In the genomic region with DNA sequence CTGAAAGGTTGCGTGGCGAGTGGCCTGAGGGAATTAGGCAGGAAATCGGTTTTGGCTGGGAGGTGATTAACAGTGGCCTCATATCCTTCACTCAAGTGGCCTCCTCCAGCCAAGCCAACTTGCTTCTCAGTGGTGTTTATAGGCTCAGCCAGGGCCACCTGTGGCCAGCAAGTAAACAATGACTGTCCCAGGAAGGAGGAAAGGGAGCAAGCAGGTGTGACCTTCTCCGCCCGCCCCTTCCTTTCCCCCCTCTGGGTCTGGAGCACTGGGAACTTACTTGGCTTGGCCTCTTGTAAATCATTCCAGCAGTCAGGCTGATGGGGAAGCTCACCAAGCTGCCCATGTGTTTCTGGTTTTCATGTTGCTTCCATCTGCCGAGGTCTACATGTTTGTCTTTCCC, we compare ENCODE assay signal across 13 mouse cellular contexts. TPM values are rescaled to one million over a fixed set of nuclear protein-coding genes. Genes with fewer than 3 reads are reported as not detected.
DNase-seq lines count a peak whose midpoint lies in the region; ATAC-seq and TF ChIP-seq lines count a peak whose summit lies in the region.
"Had no signal": no experiment of that assay in that cellular context is flagged by ENCODE, and none has a peak within 500 bp of the region (broad histone marks: within the 10 kb centered on the region; RNA-seq: fewer than 3 reads in every experiment).

No protein-coding gene starts in this region.

- peak; percentile 67 to 79 for DNase-seq in heart, adult 18-20 months
- DNase-seq in midbrain, postnatal 0 days (ENCODE audit: low spot score): no peak
- no peak for DNase-seq in midbrain, embryonic 11.5 days (ENCODE audit: low spot score, missing footprints)
- peak; percentile 76 for DNase-seq in gastrocnemius, postnatal 25 days
- no peak for DNase-seq in spleen, postnatal 4 days (ENCODE audit: low spot score in 2 of 2)
- DNase-seq in left cerebral cortex, adult 18-20 months (ENCODE audit: low spot score in 2 of 2): no peak
- DNase-seq: forebrain, postnatal 0 days; right cerebral cortex, adult 18-20 months had no signal

- no peaks in the 10 kb centered on the region for H3K9me3 ChIP-seq in heart, embryonic 11.5 days (replicated peaks; ENCODE audit: control insufficient read depth, low read length)
- no peaks in the 10 kb centered on the region for H3K9me3 ChIP-seq in midbrain, postnatal 0 days (ENCODE audit: low read length)
- H3K9me3 ChIP-seq in midbrain, embryonic 11.5 days (ENCODE audit: control insufficient read depth, low read length): no peaks in the 10 kb centered on the region
- H3K9me3 ChIP-seq: neural tube, embryonic 12.5 days had no signal

- ATAC-seq in heart, embryonic 11.5 days (replicated peaks; ENCODE audit: insufficient number of reproducible peaks, low FRiP score, low TSS enrichment): no peak
- ATAC-seq in midbrain, postnatal 0 days (ENCODE audit: low FRiP score): no peak
- no peak for ATAC-seq in midbrain, embryonic 11.5 days (ENCODE audit: low FRiP score)
- ATAC-seq: intestine, embryonic 16.5 days; Patski had no signal

- no peaks in the 10 kb centered on the region for H3K4me1 ChIP-seq in heart, embryonic 11.5 days (ENCODE audit: control insufficient read depth, insufficient read depth, low read length)
- no peaks in the 10 kb centered on the region for H3K4me1 ChIP-seq in midbrain, postnatal 0 days (ENCODE audit: insufficient read depth, low read length)
- no peaks in the 10 kb centered on the region for H3K4me1 ChIP-seq in midbrain, embryonic 11.5 days (ENCODE audit: control insufficient read depth, insufficient read depth, low read length)
- H3K4me1 ChIP-seq: neural tube, embryonic 12.5 days had no signal

- WGBS in heart, embryonic 11.5 days (ENCODE audit: insufficient replicate concordance): 83% methylated on average over 6 of the region's 6 CpGs
- 90% methylated on average over 6 of the region's 6 CpGs for WGBS in midbrain, postnatal 0 days
- 78% methylated on average over 6 of the region's 6 CpGs for WGBS in midbrain, embryonic 11.5 days

- H3K4me2 ChIP-seq in heart, embryonic 11.5 days: no peak overlapping the region
- no peak overlapping the region for H3K4me2 ChIP-seq in midbrain, postnatal 0 days (ENCODE audit: low read depth, low read length, poor library complexity, severe bottlenecking)
- no peak overlapping the region for H3K4me2 ChIP-seq in midbrain, embryonic 11.5 days
- H3K4me2 ChIP-seq: neural tube, embryonic 12.5 days had no signal

- H3K36me3 ChIP-seq in heart, embryonic 11.5 days (ENCODE audit: control insufficient read depth, insufficient read depth, low read length): peaks cover 30% of the 10 kb centered on the region
- H3K36me3 ChIP-seq in midbrain, postnatal 0 days (ENCODE audit: insufficient read depth, low read length): peaks cover 6% of the 10 kb centered on the region
- no peaks in the 10 kb centered on the region for H3K36me3 ChIP-seq in midbrain, embryonic 11.5 days (ENCODE audit: control insufficient read depth, insufficient read depth, low read length)

- TF ChIP-seq CTCF in midbrain, postnatal 0 days (IDR thresholded peaks at IDR 0.05): no peak

- H3K27ac ChIP-seq in heart, embryonic 11.5 days (ENCODE audit: low read depth, low read length): no peak overlapping the region
- H3K27ac ChIP-seq in midbrain, postnatal 0 days (ENCODE audit: low read depth, low read length): 0 out of 2 replicates have a peak overlapping the region, but pooled peaks have one; percentile 27
- no peak overlapping the region for H3K27ac ChIP-seq in midbrain, embryonic 11.5 days (ENCODE audit: low read depth, low read length)
- H3K27ac ChIP-seq: liver, embryonic 14.5 days; neural tube, embryonic 12.5 days had no signal

- no peak overlapping the region for H3K9ac ChIP-seq in heart, embryonic 11.5 days (ENCODE audit: low read depth, low read length)
- no peak overlapping the region for H3K9ac ChIP-seq in midbrain, postnatal 0 days (replicated peaks; ENCODE audit: low read length, poor library complexity, severe bottlenecking)
- no peak overlapping the region for H3K9ac ChIP-seq in midbrain, embryonic 11.5 days (ENCODE audit: low read length)
- H3K9ac ChIP-seq: forebrain, postnatal 0 days; liver, embryonic 14.5 days; neural tube, embryonic 12.5 days had no signal

- no peak overlapping the region for H3K4me3 ChIP-seq in heart, embryonic 11.5 days (ENCODE audit: low read depth, low read length)
- H3K4me3 ChIP-seq in midbrain, postnatal 0 days (ENCODE audit: low read depth, low read length): no peak overlapping the region
- no peak overlapping the region for H3K4me3 ChIP-seq in midbrain, embryonic 11.5 days (ENCODE audit: low read depth, low read length)
- H3K4me3 ChIP-seq: neural tube, embryonic 12.5 days had no signal

- no peaks in the 10 kb centered on the region for H3K27me3 ChIP-seq in heart, embryonic 11.5 days (ENCODE audit: control insufficient read depth, insufficient read depth, low read length)
- no peaks in the 10 kb centered on the region for H3K27me3 ChIP-seq in midbrain, postnatal 0 days (ENCODE audit: insufficient read depth, low read length)
- H3K27me3 ChIP-seq in midbrain, embryonic 11.5 days (ENCODE audit: control insufficient read depth, insufficient read depth, low read length): no peaks in the 10 kb centered on the region
- H3K27me3 ChIP-seq: neural tube, embryonic 12.5 days; Patski had no signal

RNA-seq across cellular contexts. Expression of a gene that starts 46.3 kb away (rescaled TPM):
- 10 to 100 TPM; 48.1 to 54.5 TPM for total RNA-seq in heart, adult 18-20 months (2021)
- 24.4 and 31.7 TPM in 2 replicates for polyA plus RNA-seq in heart, embryonic 11.5 days (2014; fragmentation: Nextera tagmentation; extraction: Ambion mirVana)
- total RNA-seq in midbrain, postnatal 0 days (2014; rRNA removed): 16.8 and 16.9 TPM in 2 replicates
- polyA plus RNA-seq in midbrain, postnatal 0 days (2015; fragmentation: Nextera tagmentation; extraction: Ambion mirVana): 3.9 and 6.1 TPM in 2 replicates
- polyA plus RNA-seq in midbrain, embryonic 11.5 days (2014; fragmentation: Nextera tagmentation; extraction: Ambion mirVana): 6.1 and 6.6 TPM in 2 replicates
- 1 to 10 TPM; 4.9 to 8.0 TPM for total RNA-seq in gastrocnemius, postnatal 25 days (2021)
- total RNA-seq in left cerebral cortex, adult 18-20 months (2021): 10 to 100 TPM; 12.8 to 16.1 TPM

RNA-seq across cellular contexts. Expression of a gene that starts 50.0 kb away (rescaled TPM):
- total RNA-seq in heart, adult 18-20 months (2021): 1 to 10 TPM; 1.0 to 2.9 TPM
- 2.4 and 9.0 TPM in 2 replicates for polyA plus RNA-seq in heart, embryonic 11.5 days (2014; fragmentation: Nextera tagmentation; extraction: Ambion mirVana)
- 8.7 and 12.1 TPM in 2 replicates for total RNA-seq in midbrain, postnatal 0 days (2014; rRNA removed)
- polyA plus RNA-seq in midbrain, postnatal 0 days (2015; fragmentation: Nextera tagmentation; extraction: Ambion mirVana): 8.3 and 8.9 TPM in 2 replicates
- polyA plus RNA-seq in midbrain, embryonic 11.5 days (2014; fragmentation: Nextera tagmentation; extraction: Ambion mirVana): 1.4 and 2.5 TPM in 2 replicates
- total RNA-seq in gastrocnemius, postnatal 25 days (2021): 1 to 10 TPM in 1 of 2 experiments, under 1 TPM in 1; 0.51 to 1.2 TPM
- total RNA-seq in left cerebral cortex, adult 18-20 months (2021): 1 to 10 TPM; 1.3 to 1.7 TPM

Comparison
In these comparisons a context has a peak if more than half of its experiments do, and no peak if none do; other contexts are left out.
1. DNase-seq: peak in heart, adult 18-20 months (2 of 2) and gastrocnemius, postnatal 25 days (single experiment); none in midbrain, postnatal 0 days (single experiment), midbrain, embryonic 11.5 days (single experiment), spleen, postnatal 4 days (0 of 2) and left cerebral cortex, adult 18-20 months (0 of 2).